Mouse (Mus musculus): ENCODE results near the gene Olfr1371. TPM values are rescaled to one million over a fixed set of nuclear protein-coding genes. Genes with fewer than 3 reads are reported as not detected.

Olfr1371 gene
- polyA plus RNA-seq (2016; fragmentation: Nextera tagmentation; extraction: Ambion mirVana) = not detected in 2 replicates

DNA sequence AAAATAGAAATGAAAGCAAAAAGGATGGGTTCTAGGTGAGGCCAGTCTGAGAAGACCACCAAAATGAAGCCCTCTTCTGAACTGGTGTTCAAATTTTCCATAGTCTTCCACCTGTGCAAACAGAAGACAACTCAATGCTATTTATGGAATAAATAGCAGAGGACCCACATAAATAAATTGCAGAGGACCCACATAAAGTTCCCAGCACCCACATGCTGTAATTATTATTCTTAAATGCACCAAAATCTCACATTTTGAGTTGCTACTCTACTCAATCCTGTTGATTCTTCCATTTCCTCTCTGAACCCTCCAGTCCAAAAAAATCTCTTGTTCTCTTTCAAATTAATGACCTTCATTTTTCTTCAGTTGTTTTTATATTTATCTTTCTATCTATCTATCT is at the start of gene Olfr1371:
Gene Olfr1371 (minus strand): TSS at position 101 of the 400 bp plus-strand sequence.
- H3K36me3 ChIP-seq (replicated peaks) = no peaks in the 10 kb centered on the region
- H3K9me3 ChIP-seq = no peaks in the 10 kb centered on the region
- no peak within 1 kb of the TSS for H3K4me3 ChIP-seq
- no peaks in the 10 kb centered on the region for H3K4me1 ChIP-seq
- H3K27me3 ChIP-seq (ENCODE audit: poor library complexity, severe bottlenecking) = no peaks in the 10 kb centered on the region
- no peak within 1 kb of the TSS for H3K27ac ChIP-seq
- DNase-seq (ENCODE audit: extremely low spot score, low spot score) = no peak

DNA sequence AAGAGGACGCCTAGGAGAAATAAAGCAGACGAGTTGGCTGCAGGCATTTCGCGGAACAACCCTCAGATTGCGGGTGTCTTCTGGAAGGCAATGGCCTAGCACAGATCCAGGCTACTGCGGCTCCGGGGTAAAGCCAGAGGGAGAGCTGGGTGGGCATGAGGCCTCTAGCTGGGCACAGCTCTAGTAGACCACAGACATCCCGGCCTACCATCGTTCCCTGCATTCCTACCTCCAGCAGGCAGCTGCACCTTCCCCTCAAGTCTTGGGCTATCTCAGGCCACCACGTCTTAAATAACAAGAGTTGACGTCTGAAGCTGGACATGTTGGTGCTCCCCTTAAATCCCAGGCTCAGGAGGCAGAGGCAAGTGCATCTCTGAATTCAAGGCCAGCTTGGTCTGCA is 48.6 kb upstream of the Olfr1371 start:
- WGBS = 94% methylated on average over 11 of the region's 11 CpGs
- Histone ChIP-seq H3K4me1 (no peaks in the 10 kb centered on the region), H3K36me3 (replicated peaks) (peaks cover 40% of the 10 kb centered on the region), H3K4me3 (no peak overlapping the region), H3K27me3 (ENCODE audit: poor library complexity, severe bottlenecking) (no peaks in the 10 kb centered on the region), H3K27ac (no peak overlapping the region), H3K9me3 (no peaks in the 10 kb centered on the region)
- DNase-seq (ENCODE audit: extremely low spot score, low spot score) = no peak

DNA sequence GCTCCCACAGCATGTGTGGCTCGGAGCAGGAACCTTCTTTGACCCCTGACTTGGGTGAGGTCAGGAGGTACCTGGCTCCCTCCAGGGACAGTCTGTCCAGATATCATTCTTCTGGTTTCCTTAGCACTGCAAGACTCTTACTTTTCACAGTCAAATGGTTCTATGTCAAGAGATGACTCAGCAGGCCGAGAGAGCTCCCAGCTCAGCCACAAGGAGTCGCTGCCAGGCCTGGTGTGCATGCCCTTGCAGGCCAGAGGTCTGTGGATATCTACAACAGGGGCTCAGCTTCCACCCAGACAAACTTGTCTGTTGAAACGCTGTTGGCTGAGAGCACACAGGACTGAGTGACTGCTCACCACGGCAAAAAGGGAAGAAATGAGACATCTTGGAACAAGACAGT is 48.1 kb upstream of the Olfr1371 start:
- Histone ChIP-seq H3K36me3 (replicated peaks) (peaks cover 44% of the 10 kb centered on the region), H3K27ac (no peak overlapping the region), H3K27me3 (ENCODE audit: poor library complexity, severe bottlenecking) (no peaks in the 10 kb centered on the region), H3K9me3 (no peaks in the 10 kb centered on the region), H3K4me3 (no peak overlapping the region), H3K4me1 (no peaks in the 10 kb centered on the region)
- 71% methylated on average over 5 of the region's 5 CpGs for WGBS
- DNase-seq (ENCODE audit: extremely low spot score, low spot score) = no peak

GRCm38 (mm10) chr11:52260878-52261277 is 47.1 kb upstream of the Olfr1371 start:
- 62% methylated on average over 4 of the region's 4 CpGs for WGBS
- Histone ChIP-seq H3K9me3 (no peaks in the 10 kb centered on the region), H3K27me3 (ENCODE audit: poor library complexity, severe bottlenecking) (no peaks in the 10 kb centered on the region), H3K36me3 (replicated peaks) (peaks cover 54% of the 10 kb centered on the region), H3K4me1 (no peaks in the 10 kb centered on the region), H3K27ac (no peak overlapping the region), H3K4me3 (no peak overlapping the region)
- no peak for DNase-seq (ENCODE audit: extremely low spot score, low spot score)

DNA sequence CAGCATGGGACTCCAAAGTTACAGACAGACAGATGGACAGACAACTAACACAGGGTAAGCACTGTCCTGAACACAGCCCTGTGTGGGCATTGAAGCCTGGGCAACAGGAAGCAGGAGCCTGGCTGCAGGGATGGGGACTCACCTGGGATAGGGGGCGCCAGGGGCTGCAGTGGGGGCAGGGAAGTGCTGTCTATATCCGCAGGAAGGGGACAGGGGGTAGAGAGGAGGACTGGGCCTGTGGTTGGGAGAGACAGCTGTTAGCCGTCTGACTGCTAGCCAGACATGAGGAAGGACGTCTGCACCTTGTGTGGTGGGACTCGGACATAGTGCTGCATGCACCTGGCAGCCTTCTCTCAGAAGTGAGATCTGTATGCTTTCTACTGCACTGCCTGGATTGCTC is 44.9 kb upstream of the Olfr1371 start:
- Histone ChIP-seq H3K4me3 (no peak overlapping the region), H3K9me3 (no peaks in the 10 kb centered on the region), H3K27me3 (ENCODE audit: poor library complexity, severe bottlenecking) (no peaks in the 10 kb centered on the region), H3K4me1 (no peaks in the 10 kb centered on the region), H3K27ac (no peak overlapping the region), H3K36me3 (replicated peaks) (peaks cover 63% of the 10 kb centered on the region)
- no peak for DNase-seq (ENCODE audit: extremely low spot score, low spot score)
- WGBS = 72% methylated on average over 5 of the region's 5 CpGs

DNA sequence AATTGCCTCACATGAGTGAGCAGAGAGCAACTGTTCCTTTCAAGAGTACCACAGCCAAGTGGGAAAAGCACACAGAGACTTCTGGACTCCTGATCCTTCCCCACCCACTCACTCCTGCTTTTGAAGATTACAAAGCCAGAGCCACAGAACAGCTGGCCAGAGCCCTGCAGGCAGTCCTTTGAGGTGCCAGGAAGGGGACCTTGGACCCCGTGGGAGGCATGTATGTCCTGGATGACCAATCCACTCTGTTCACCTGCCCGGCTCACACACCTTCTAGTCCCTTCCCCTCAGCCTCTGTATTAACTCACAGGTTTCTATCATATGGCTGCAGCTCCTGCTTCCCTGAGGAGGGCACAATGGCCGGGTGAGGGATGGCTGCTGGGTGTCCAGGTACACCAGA is 43.6 kb upstream of the Olfr1371 start:
- no peak overlapping the region for H3K4me3 ChIP-seq
- no peaks in the 10 kb centered on the region for H3K9me3 ChIP-seq
- no peak overlapping the region for H3K27ac ChIP-seq
- H3K27me3 ChIP-seq (ENCODE audit: poor library complexity, severe bottlenecking) = no peaks in the 10 kb centered on the region
- no peak for DNase-seq (ENCODE audit: extremely low spot score, low spot score)
- H3K36me3 ChIP-seq (replicated peaks) = peaks cover 71% of the 10 kb centered on the region
- 93% methylated on average over 3 of the region's 3 CpGs for WGBS
- no peaks in the 10 kb centered on the region for H3K4me1 ChIP-seq

GRCm38 (mm10) chr11:52255077-52255476 is 41.3 kb upstream of the Olfr1371 start:
- Histone ChIP-seq H3K27me3 (ENCODE audit: poor library complexity, severe bottlenecking) (no peaks in the 10 kb centered on the region), H3K4me1 (no peaks in the 10 kb centered on the region), H3K4me3 (no peak overlapping the region), H3K9me3 (no peaks in the 10 kb centered on the region), H3K36me3 (replicated peaks) (peaks cover 65% of the 10 kb centered on the region), H3K27ac (no peak overlapping the region)
- no peak for DNase-seq (ENCODE audit: extremely low spot score, low spot score)
- 91% methylated on average over 8 of the region's 8 CpGs for WGBS

GRCm38 (mm10) chr11:52253674-52254375 is 40.0 kb upstream of the Olfr1371 start:
- no peaks in the 10 kb centered on the region for H3K4me1 ChIP-seq
- H3K27me3 ChIP-seq (ENCODE audit: poor library complexity, severe bottlenecking) = no peaks in the 10 kb centered on the region
- peak; percentile 51 for DNase-seq (ENCODE audit: extremely low spot score, low spot score)
- H3K27ac ChIP-seq = no peak overlapping the region
- H3K4me3 ChIP-seq = no peak overlapping the region
- WGBS = 71% methylated on average over 11 of the region's 11 CpGs
- H3K36me3 ChIP-seq (replicated peaks) = peaks cover 65% of the 10 kb centered on the region
- H3K9me3 ChIP-seq = no peaks in the 10 kb centered on the region

DNA sequence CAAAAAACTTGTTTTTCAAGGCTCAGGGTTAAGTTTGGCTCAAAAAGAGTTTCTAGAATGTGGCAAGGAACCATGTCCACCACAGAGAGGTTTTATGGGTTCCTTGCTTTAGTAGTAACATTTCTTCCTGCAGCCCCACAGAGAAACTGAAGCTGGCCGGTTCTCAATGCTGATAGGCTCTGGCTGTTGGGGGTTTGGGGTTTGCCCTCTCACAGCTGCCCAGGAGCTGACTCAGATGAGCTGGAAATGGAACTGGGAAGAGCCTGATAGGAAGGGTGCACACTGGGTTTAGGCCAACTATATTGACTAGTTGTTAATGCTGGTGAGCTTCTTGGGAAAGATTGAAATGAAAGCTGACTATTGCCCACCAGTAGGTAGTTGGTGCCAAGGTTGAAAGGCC is 38.9 kb upstream of the Olfr1371 start:
- Histone ChIP-seq H3K36me3 (replicated peaks) (peaks cover 70% of the 10 kb centered on the region), H3K4me1 (no peaks in the 10 kb centered on the region), H3K4me3 (no peak overlapping the region), H3K27ac (no peak overlapping the region), H3K9me3 (no peaks in the 10 kb centered on the region), H3K27me3 (ENCODE audit: poor library complexity, severe bottlenecking) (no peaks in the 10 kb centered on the region)
- no peak for DNase-seq (ENCODE audit: extremely low spot score, low spot score)
- 84% methylated on average over 1 of the region's 1 CpGs for WGBS

DNA sequence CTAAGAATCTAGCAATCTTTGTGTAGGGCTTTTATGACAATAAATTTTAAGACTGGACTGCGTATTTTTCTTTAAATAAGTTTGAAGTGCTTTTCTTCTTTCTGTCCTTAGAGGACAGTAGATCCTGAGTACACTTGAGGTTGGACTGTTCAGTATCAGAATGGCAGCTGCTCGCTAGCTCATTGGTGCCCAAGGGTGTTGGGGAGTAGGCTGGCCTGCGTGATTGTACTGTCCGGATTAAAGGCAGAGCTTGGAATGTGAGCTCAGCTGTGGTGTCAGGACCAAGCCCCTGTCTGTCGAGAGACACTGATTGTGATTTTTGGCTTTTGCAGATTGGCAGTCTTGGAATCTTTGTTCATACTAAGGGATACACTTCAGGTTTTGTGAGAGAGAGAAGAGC is 38.0 kb upstream of the Olfr1371 start:
- H3K27me3 ChIP-seq (ENCODE audit: poor library complexity, severe bottlenecking) = no peaks in the 10 kb centered on the region
- 83% methylated on average over 5 of the region's 5 CpGs for WGBS
- H3K4me1 ChIP-seq = no peaks in the 10 kb centered on the region
- no peak overlapping the region for H3K4me3 ChIP-seq
- H3K27ac ChIP-seq = no peak overlapping the region
- no peaks in the 10 kb centered on the region for H3K9me3 ChIP-seq
- H3K36me3 ChIP-seq (replicated peaks) = peaks cover 70% of the 10 kb centered on the region
- no peak for DNase-seq (ENCODE audit: extremely low spot score, low spot score)

DNA sequence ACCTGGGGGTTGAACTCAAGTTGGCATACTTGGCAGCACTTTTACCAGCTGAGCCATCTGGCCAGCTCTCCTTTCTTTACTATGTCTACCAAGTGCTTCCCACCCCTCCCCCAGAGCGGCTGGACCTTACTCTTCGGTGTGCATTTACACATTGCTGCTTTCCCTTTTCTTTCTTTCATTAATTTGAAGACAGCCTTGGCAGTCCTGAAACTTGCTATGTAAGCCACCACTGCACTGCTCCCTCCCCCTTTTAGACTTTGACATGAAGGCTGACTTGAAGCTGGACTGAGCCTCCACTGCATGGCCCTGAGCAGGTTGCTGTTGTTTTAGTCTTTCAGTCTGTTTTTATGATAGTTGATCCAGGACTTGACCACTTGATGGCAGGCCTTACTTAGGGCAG is 35.7 kb upstream of the Olfr1371 start:
- H3K9me3 ChIP-seq = no peaks in the 10 kb centered on the region
- peaks cover 77% of the 10 kb centered on the region for H3K36me3 ChIP-seq (replicated peaks)
- no peak for DNase-seq (ENCODE audit: extremely low spot score, low spot score)
- H3K27me3 ChIP-seq (ENCODE audit: poor library complexity, severe bottlenecking) = no peaks in the 10 kb centered on the region
- no peak overlapping the region for H3K4me3 ChIP-seq
- no peak overlapping the region for H3K27ac ChIP-seq
- H3K4me1 ChIP-seq = no peaks in the 10 kb centered on the region
- 97% methylated on average over 2 of the region's 2 CpGs for WGBS

GRCm38 (mm10) chr11:52240898-52241542 is 27.2 kb upstream of the Olfr1371 start:
- Histone ChIP-seq H3K36me3 (replicated peaks) (peaks cover 95% of the 10 kb centered on the region), H3K27ac (no peak overlapping the region), H3K4me1 (no peaks in the 10 kb centered on the region), H3K9me3 (no peaks in the 10 kb centered on the region), H3K27me3 (ENCODE audit: poor library complexity, severe bottlenecking) (no peaks in the 10 kb centered on the region), H3K4me3 (no peak overlapping the region)
- WGBS = 93% methylated on average over 4 of the region's 4 CpGs
- no peak for DNase-seq (ENCODE audit: extremely low spot score, low spot score)

GRCm38 (mm10) chr11:52234509-52234908 is 20.7 kb upstream of the Olfr1371 start:
- no peak for DNase-seq (ENCODE audit: extremely low spot score, low spot score)
- Histone ChIP-seq H3K27ac (no peak overlapping the region), H3K27me3 (ENCODE audit: poor library complexity, severe bottlenecking) (no peaks in the 10 kb centered on the region), H3K9me3 (no peaks in the 10 kb centered on the region), H3K4me3 (no peak overlapping the region), H3K36me3 (replicated peaks) (peaks cover 51% of the 10 kb centered on the region), H3K4me1 (peaks cover 22% of the 10 kb centered on the region)
